Mouse (Mus musculus) embryo, embryonic 10 days (tissue): ENCODE data around the gene Tmem185a.
"Not testable (repeated sequence)": the region's sequence is repeated elsewhere in the genome, so short reads cannot be mapped to it uniquely, and the experiment has no call there.

Experiments
- DNase-seq: peaks from one replicate; pipeline ENCODE4 v3.0.0-alpha.2; 2015; ENCODE audit warnings: low spot score

The Tmem185a gene

DNA sequence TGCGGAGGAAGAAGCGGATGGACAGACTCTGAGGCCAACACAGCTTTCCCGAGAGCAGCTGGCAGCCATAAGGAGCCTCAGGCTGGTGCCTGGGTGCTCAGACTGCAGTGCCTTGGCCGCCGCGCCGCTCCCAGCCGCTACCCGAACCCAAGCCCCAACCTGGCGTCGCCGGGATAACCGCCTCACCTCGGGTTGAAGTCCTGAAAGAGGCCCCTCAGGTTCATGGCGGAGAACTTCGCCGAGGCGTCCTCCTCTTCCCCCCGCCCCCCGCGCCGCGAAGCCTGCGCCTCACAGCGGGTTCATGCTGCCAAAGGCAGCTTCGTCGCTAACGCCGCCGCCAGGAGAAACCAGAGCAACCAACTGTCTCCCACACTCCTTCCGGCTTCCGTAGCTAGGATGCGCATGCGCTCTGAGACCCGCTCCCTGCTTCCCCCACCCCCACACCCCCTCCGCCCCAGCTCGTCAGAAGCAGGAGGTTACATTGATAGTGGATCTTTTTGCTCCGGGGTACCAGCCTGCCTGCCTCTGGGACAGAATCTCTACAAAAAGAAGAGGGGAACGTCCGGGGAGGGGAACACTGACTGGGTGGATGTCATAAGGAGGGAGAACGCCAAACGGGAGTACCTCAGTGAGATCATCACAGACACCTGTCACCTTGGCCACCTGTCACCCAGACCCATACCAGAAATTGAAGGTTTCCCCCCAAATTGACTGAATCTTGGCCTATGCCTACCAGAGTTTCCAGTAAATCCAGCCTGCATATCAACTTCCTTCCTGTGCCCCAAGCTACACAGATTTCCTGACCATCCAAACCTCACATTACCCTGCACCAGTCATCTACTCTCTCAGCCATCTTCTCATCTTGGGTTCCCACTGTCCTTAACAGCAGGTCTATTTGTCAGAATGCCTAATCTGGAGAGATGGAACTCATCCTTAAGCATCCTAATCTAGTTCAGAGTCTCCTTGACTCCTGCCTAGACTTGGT is at the start of gene Tmem185a:
Gene Tmem185a (minus strand): TSS at position 389 of the 985 bp plus-strand sequence.
- DNase-seq = peak; percentile 88

DNA sequence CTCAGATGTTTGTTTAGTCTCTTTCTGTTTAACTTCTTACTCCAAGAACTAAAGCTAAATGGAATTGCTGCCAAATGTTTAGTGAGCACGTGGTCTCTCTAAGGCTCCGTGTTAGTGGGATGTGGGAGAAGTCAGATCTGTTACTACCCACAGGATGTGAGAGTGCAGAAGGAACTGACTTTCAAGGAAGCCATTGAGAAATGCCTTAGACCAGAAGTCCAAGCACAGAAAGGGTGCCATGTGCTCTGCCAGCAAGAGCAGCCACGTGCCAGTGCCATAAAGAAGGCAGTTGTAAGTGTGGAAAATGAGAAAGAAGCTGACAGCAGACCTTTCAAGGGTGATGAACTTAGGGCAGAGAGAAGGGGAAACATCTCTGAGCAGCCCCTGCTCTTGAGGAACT is 37.4 kb upstream of the Tmem185a start:
- not testable (repeated sequence) for DNase-seq

DNA sequence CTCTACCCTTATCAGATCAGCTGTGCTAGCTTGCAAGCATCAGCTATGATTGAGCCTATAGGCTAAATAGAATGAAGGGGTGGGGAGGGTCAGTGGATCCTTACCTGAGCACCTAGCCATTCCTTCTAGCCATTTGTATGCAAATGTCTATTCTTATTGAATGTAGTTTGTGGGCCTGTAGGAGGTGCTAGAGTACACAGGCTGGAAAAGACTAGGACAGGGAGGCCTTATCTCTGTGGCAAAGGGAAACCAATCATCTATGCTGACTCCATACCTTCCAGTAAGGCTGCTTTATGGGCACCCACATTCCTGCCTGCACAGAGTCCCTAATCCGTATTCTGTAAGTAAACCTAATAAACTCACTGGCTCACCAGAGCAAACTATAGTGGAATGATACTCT is 10.3 kb upstream of the Tmem185a start:
- DNase-seq = not testable (repeated sequence)

DNA sequence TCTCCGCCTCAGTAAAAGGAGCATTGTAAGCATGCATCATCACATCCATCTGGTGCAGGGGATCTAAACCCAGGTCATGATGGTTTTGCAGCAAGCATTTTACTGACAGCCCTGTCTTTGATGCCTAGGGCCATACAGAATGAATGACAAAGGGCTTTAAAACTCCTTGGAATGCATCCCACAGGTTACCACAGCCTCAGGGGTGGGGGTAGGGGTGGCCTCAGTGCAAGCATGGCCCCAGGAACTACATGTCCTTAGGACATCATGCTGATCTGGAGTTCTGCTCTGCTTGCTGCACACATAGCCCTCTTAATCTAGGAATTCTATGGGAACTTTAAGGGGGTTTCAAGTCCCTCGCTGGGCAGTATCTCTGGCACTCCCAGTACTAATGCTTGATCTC is 5.2 kb upstream of the Tmem185a start:
- DNase-seq = no peak

DNA sequence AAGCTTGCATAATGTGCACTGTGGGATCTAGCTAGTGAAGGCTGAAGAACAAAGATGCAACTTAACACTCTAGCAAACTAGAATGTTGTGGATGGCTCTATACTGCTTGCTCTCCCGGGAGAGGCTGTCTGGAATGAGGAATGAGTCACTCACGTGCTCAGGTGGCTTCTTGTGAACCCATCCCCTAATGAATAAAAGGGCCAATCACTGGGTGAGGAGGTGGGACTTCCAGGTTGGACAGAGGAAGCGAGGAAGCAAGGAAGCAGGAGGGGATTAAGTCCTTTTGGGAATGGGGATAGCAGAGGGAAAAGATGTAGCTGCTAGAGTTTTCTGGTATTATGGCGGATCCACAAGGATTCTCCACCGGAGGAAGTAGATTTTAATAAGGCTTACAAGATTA is 1.7 kb upstream of the Tmem185a start:
- no peak for DNase-seq

DNA sequence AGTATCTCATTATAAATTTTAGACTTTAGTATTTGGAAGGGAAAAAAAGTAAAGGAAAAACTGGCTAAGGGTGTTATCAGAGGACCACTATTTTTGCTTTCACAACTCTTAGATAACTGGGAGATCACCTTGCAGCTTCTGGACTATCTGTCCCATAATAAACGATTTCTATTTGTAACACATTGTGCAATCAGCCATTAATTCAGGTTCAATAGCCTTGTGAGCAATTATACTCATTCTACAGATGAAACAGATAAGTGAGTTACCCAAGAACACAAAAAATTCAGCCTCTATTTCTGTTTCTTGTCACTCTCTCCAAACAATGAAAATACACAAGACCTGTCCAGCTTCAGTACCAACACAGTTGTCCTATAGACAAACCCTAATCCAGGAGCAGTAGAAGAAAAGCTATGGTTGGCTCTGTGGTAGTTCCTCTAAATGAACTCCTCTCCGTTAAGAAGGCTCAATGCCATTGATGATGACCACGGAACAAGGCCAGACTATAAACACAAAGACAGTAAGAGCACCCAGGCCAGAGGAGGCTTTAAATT is 1.7 kb downstream of the Tmem185a start:
- DNase-seq = no peak

DNA sequence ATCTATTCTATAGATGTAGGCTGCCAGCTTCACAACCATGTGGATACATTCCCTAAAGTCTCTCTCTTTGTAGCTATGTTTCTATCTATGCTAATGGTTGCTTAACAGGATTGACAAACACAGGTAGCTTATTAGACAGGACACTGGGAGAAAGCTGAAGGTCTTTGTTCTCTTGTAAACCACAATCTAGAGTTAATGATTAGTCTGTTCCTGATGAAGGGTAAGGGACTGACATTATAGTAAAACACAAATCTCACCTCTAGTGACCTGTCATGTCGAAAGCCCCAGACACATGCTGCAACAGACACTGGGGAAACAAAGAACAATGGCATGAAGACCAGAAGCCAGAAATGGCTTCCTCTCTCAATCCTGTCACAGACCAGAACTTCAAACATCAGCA is 10.1 kb downstream of the Tmem185a start:
- DNase-seq = no peak

DNA sequence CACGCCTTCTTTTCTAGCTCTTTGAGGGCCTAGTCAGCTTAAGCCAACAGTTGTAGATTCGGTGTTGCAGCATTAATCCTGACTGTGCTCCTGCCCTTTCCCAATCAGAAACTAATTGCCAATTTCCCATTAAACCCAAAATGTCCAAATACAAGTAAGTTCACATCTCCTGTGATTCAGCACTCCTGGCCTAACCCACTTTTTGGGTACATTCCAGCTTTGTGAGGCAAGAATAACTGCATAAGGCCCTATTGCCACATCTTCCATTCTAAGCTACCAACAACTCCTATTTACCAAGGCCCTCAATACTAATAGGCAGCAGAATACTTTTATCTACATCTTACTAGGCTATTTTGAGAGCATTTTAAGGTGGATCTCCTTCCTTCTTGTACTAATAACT is 11.5 kb downstream of the Tmem185a start:
- no peak for DNase-seq

DNA sequence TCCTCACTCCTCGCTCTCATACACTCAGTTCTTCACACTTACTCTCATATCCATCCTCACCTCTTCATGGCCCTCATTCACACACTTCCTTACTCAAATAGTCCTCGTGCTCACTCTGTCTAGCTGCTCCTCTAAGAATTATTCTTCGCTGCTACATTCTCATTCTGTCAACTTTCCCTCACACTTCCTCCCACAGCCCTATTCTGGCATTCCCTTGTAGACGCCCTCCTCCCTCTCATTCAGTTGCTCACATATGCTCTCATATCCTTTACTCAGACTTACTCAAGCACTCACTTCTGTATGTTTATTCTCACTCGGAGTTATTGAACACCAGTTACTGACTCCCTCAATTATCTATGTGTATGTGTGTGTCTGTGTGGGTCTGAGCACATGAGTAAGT is 13.4 kb downstream of the Tmem185a start:
- no peak for DNase-seq

DNA sequence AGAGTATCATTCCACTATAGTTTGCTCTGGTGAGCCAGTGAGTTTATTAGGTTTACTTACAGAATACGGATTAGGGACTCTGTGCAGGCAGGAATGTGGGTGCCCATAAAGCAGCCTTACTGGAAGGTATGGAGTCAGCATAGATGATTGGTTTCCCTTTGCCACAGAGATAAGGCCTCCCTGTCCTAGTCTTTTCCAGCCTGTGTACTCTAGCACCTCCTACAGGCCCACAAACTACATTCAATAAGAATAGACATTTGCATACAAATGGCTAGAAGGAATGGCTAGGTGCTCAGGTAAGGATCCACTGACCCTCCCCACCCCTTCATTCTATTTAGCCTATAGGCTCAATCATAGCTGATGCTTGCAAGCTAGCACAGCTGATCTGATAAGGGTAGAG is 24.6 kb downstream of the Tmem185a start:
- not testable (repeated sequence) for DNase-seq

DNA sequence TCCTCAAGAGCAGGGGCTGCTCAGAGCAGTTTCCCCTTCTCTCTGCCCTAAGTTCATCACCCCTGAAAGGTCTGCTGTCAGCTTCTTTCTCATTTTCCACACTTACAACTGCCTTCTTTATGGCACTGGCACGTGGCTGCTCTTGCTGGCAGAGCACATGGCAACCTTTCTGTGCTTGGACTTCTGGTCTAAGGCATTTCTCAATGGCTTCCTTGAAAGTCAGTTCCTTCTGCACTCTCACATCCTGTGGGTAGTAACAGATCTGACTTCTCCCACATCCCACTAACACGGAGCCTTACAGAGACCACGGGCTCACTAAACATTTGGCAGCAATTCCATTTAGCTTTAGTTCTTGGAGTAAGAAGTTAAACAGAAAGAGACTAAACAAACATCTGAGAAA is 51.5 kb downstream of the Tmem185a start:
- DNase-seq = not testable (repeated sequence)
